Comparison of ENCODE assay signal across 9 mouse cellular contexts in genomic region chr17:34388513-34388912, GRCm38 (mm10). TPM values are rescaled to one million over a fixed set of nuclear protein-coding genes. Genes with fewer than 3 reads are reported as not detected.
DNase-seq lines count a peak whose midpoint lies in the region; ATAC-seq and TF ChIP-seq lines count a peak whose summit lies in the region.
"Had no signal": no experiment of that assay in that cellular context is flagged by ENCODE, and none has a peak within 500 bp of the region (broad histone marks: within the 10 kb centered on the region; RNA-seq: fewer than 3 reads in every experiment).

No protein-coding gene starts in this region.

- H3K4me3 ChIP-seq in hindbrain, embryonic 10.5 days, result no peak overlapping the region
- H3K4me3 ChIP-seq in hindbrain, embryonic 16.5 days (ENCODE audit: low read length), result no peak overlapping the region
- H3K4me3 ChIP-seq in embryonic fibroblast, embryonic 13.5 days (ENCODE audit: insufficient read depth, low read length), result no peak overlapping the region

- H3K36me3 ChIP-seq in hindbrain, embryonic 10.5 days, result no peaks in the 10 kb centered on the region
- H3K36me3 ChIP-seq in hindbrain, embryonic 16.5 days (ENCODE audit: control insufficient read depth, insufficient read depth, low read length), result no peaks in the 10 kb centered on the region

- peak; percentile 30 for DNase-seq in hindbrain, embryonic 10.5 days (ENCODE audit: low spot score)
- DNase-seq in B cell, adult 2 months, result peak; percentile 67 to 73
- peak; percentile 38 to 44 for DNase-seq in adrenal gland, adult 18-20 months (ENCODE audit: low spot score in 2 of 2)
- DNase-seq in mesoderm, embryonic 11.5 days (ENCODE audit: low read depth, low spot score), result peak; percentile 13
- DNase-seq in ovary, postnatal 14 days (ENCODE audit: low spot score), result no peak

- TF ChIP-seq CTCF in embryonic fibroblast, embryonic 13.5 days (IDR thresholded peaks at IDR 0.05; ENCODE audit: borderline replicate concordance, insufficient read depth, low read length), result peak; percentile 62; the same call in 1 of the 2 replicates

- H3K9ac ChIP-seq in hindbrain, embryonic 16.5 days (ENCODE audit: low read depth, low read length), result no peak overlapping the region

- no peak overlapping the region for H3K27ac ChIP-seq in hindbrain, embryonic 10.5 days
- H3K27ac ChIP-seq in hindbrain, embryonic 16.5 days (ENCODE audit: low read depth, low read length), result no peak overlapping the region
- no peak overlapping the region for H3K27ac ChIP-seq in embryonic fibroblast, embryonic 13.5 days (ENCODE audit: insufficient read depth, low read length)

- no peaks in the 10 kb centered on the region for H3K9me3 ChIP-seq in hindbrain, embryonic 10.5 days
- no peaks in the 10 kb centered on the region for H3K9me3 ChIP-seq in hindbrain, embryonic 16.5 days (ENCODE audit: control insufficient read depth, low read length)

- ATAC-seq in hindbrain, embryonic 16.5 days, result no peak
- ATAC-seq in erythroblast, adult 5-6 weeks (replicated peaks; ENCODE audit: low FRiP score, poor library complexity, severe bottlenecking), result no peak

- no peak for TF ChIP-seq POLR2A in embryonic fibroblast, embryonic 13.5 days (IDR thresholded peaks at IDR 0.05; ENCODE audit: low read depth, low read length)

- 0 out of 2 replicates have a peak, but pooled peaks cover 9% of the 10 kb centered on the region for H3K4me1 ChIP-seq in hindbrain, embryonic 10.5 days (replicated peaks)
- no peaks in the 10 kb centered on the region; the same call in 1 of the 2 replicates for H3K4me1 ChIP-seq in hindbrain, embryonic 16.5 days (ENCODE audit: control insufficient read depth, insufficient read depth, low read depth, low read length)
- no peaks in the 10 kb centered on the region for H3K4me1 ChIP-seq in embryonic fibroblast, embryonic 13.5 days (ENCODE audit: control insufficient read depth, insufficient read depth, low read length)

- H3K27me3 ChIP-seq in hindbrain, embryonic 10.5 days (ENCODE audit: insufficient read depth, poor library complexity, severe bottlenecking), result peaks cover 16% of the 10 kb centered on the region
- no peaks in the 10 kb centered on the region; the same call in 1 of the 2 replicates for H3K27me3 ChIP-seq in hindbrain, embryonic 16.5 days (replicated peaks; ENCODE audit: control insufficient read depth, insufficient read depth, low read length)

- 38% methylated on average over 4 of the region's 4 CpGs for WGBS in hindbrain, embryonic 10.5 days
- 33% methylated on average over 4 of the region's 4 CpGs for WGBS in hindbrain, embryonic 16.5 days

- no peak overlapping the region for H3K4me2 ChIP-seq in hindbrain, embryonic 16.5 days (ENCODE audit: low read length)

RNA-seq across cellular contexts. Expression of gene BC051142, which starts 10.1 kb away (rescaled TPM):
- 1.4 and 2.0 TPM in 2 replicates for polyA plus RNA-seq in hindbrain, embryonic 10.5 days (2016; fragmentation: Nextera tagmentation; extraction: Ambion mirVana)
- polyA plus RNA-seq in hindbrain, embryonic 16.5 days (2015; fragmentation: Nextera tagmentation; extraction: Ambion mirVana), result 3.7 and 4.5 TPM in 2 replicates
- total RNA-seq in adrenal gland, adult 18-20 months (2021), result 1 to 10 TPM; 2.4 to 3.7 TPM
- polyA plus RNA-seq in embryonic fibroblast, embryonic 13.5 days (2011; ENCODE audit: insufficient read length, low read depth, missing spikeins), result not detected in 2 replicates
- not detected in 2 replicates for total RNA-seq in erythroblast, adult 5-6 weeks (2015; ENCODE audit: low replicate concordance)
- not detected in 2 replicates for total RNA-seq in erythroblast, adult 5-6 weeks (2017; ENCODE audit: low replicate concordance)

RNA-seq across cellular contexts. Expression of gene Btnl1, which starts 11.6 kb away (rescaled TPM):
- not detected in 2 replicates for polyA plus RNA-seq in hindbrain, embryonic 10.5 days (2016; fragmentation: Nextera tagmentation; extraction: Ambion mirVana)
- not detected in 2 replicates for polyA plus RNA-seq in hindbrain, embryonic 16.5 days (2015; fragmentation: Nextera tagmentation; extraction: Ambion mirVana)
- total RNA-seq in adrenal gland, adult 18-20 months (2021), result not detected
- polyA plus RNA-seq in embryonic fibroblast, embryonic 13.5 days (2011; ENCODE audit: insufficient read length, low read depth, missing spikeins), result not detected in 2 replicates
- not detected in 2 replicates for total RNA-seq in erythroblast, adult 5-6 weeks (2015; ENCODE audit: low replicate concordance)
- not detected in 2 replicates for total RNA-seq in erythroblast, adult 5-6 weeks (2017; ENCODE audit: low replicate concordance)
- total RNA-seq: layer of hippocampus, adult 18-20 months had no signal

RNA-seq across cellular contexts. Expression of gene Btnl2, which starts 33.9 kb away (rescaled TPM):
- not detected in 2 replicates for polyA plus RNA-seq in hindbrain, embryonic 10.5 days (2016; fragmentation: Nextera tagmentation; extraction: Ambion mirVana)
- not detected in 2 replicates for polyA plus RNA-seq in hindbrain, embryonic 16.5 days (2015; fragmentation: Nextera tagmentation; extraction: Ambion mirVana)
- total RNA-seq in adrenal gland, adult 18-20 months (2021), result under 1 TPM; 0.27 to 0.38 TPM
- polyA plus RNA-seq in embryonic fibroblast, embryonic 13.5 days (2011; ENCODE audit: insufficient read length, low read depth, missing spikeins), result not detected in 2 replicates
- total RNA-seq in erythroblast, adult 5-6 weeks (2015; ENCODE audit: low replicate concordance), result 0.96 TPM in 1 of 2 replicates, not detected in the other
- 0.09 and 0.42 TPM in 2 replicates for total RNA-seq in erythroblast, adult 5-6 weeks (2017; ENCODE audit: low replicate concordance)
